In genomic region chr1:93754573-93755290, GRCm38 (mm10) we compare ENCODE assay signal across 8 mouse cellular contexts. TPM values are rescaled to one million over a fixed set of nuclear protein-coding genes. Genes with fewer than 3 reads are reported as not detected.
A peak's percentile ranks its signal among the peaks of the same experiment; 100 is the strongest.
DNase-seq lines count a peak whose midpoint lies in the region; ATAC-seq lines count a peak whose summit lies in the region.

Gene Thap4, minus strand, starts transcription at chr1:93754864.

- DNase-seq in adipocyte (ENCODE audit: low spot score): peak; percentile 91
- DNase-seq in embryo, embryonic 10 days (ENCODE audit: low spot score): peak; percentile 91
- peak; percentile 94 for DNase-seq in gastrocnemius, postnatal 10 days
- DNase-seq in induced T-regulatory cell, adult 2 months (ENCODE audit: low read depth): peak; percentile 91
- peak; percentile 80 to 96 for DNase-seq in left cerebral cortex, adult 8-10 months (ENCODE audit: low spot score in 2 of 2)
- peak; percentile 95 for DNase-seq in right cerebral cortex, adult 18-20 months
- peak; percentile 91 for DNase-seq in urinary bladder, adult 2 months (ENCODE audit: low spot score)

- peak; percentile 89 for ATAC-seq in megakaryocyte, adult 5-6 weeks (ENCODE audit: poor library complexity, severe bottlenecking)

RNA-seq across cellular contexts. Expression of gene Thap4, which starts in this region (rescaled TPM):
- 10 to 100 TPM; 32.3 to 38.8 TPM for total RNA-seq in gastrocnemius, postnatal 10 days (2021)
- 10 to 100 TPM; 33.6 to 45.6 (median 42.1) TPM for total RNA-seq in left cerebral cortex, adult 8-10 months (2022)
- 19.5 and 25.3 TPM in 2 replicates for total RNA-seq in megakaryocyte, adult 5-6 weeks (2015)
- 11.5 and 14.0 TPM in 2 replicates for total RNA-seq in megakaryocyte, adult 5-6 weeks (2017)
- 39.9 and 43.8 TPM in 2 replicates for polyA plus RNA-seq in urinary bladder, adult 2 months (2012; rRNA removed)

Comparison
In these comparisons a context has a peak if more than half of its experiments do, and no peak if none do; other contexts are left out.
1. Peak in every context shown above with its lines: DNase-seq and ATAC-seq.